Mouse (Mus musculus) cerebellum, postnatal 4 days (tissue): ENCODE measurements around the gene Cdx2.

Source experiments
- DNase-seq, 2 experiments: peaks; one replicate each; pipeline ENCODE4 v3.0.0; 2022; ENCODE audit warnings: low spot score in 2 of 2, mixed read lengths in 1 of 2

Gene Cdx2

DNA sequence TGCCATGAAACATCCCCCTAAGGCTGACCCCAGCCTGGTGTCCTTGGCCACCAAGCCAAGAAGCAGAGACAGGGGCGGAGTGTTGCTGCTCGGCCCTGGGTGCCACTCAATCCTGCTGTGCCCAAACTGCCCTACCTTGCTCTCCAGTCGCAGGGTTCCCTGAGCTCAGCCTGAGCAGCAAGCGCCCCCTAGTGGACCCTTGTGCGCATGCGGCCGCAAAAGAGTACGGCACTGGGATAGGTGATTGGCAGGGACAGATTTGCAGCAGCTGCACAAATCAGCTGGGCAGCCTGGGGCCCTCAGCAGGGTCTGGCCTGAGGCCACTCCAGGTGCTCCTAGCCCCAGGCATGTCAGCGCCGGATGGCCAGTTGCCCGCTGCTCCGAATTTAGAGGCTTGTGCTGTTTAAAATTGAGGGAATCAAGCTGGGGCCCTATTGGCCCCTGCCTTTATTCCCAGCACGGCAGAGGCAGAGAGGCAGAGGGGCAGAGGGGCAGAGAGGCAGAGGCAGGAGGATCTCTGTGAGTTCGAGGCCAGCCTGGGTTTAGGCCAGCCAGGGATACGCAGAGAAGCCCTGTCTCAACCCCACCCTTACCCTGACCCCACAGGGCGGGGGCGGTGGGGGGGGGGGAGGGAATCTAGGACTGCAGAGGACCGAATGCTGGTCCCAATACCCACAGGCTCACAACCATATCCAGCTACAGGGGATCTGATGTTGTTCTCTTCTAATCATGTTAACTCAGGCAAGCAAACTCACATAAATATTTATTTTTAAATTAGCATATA is 13.8 kb downstream of the Cdx2 start:
- peak in 1 of 2 experiments; percentile 68 for DNase-seq

DNA sequence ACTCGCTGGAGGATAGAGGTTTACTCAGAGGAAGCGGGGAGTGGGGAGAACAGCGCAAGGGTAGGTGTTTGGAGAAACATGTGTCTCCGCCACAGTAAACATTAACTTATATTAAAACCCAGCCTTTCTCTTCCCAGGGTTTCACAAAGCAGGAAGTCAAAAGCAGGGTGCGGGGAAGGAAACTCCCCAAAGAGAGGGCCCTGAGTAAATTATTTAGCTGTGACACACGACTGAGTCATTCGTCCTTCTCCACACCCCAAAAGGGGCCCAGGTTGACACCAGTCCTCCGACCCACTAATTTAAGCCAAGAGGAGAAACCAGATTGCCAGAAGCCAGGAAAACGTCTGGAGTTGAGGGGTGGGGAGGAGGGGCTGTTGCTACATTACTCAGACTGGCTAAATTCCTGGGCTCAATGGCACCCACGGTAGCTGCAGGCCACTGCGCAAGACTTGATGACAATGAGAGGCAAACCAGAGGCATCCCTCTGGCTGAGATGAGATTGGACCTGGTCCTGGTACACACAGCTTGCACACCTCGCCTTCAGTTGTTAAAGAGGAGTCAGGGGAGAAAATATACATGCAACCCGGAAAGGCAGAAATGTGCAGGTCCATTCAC is 14.5 kb downstream of the Cdx2 start:
- no peak for DNase-seq

GRCm38 (mm10) chr5:147291764-147292505 is 15.1 kb downstream of the Cdx2 start:
- DNase-seq: no peak

- DNase-seq: no peak
Observed at GRCm38 (mm10) chr5:147284365-147284764, 22.7 kb downstream of the Cdx2 start.

DNA sequence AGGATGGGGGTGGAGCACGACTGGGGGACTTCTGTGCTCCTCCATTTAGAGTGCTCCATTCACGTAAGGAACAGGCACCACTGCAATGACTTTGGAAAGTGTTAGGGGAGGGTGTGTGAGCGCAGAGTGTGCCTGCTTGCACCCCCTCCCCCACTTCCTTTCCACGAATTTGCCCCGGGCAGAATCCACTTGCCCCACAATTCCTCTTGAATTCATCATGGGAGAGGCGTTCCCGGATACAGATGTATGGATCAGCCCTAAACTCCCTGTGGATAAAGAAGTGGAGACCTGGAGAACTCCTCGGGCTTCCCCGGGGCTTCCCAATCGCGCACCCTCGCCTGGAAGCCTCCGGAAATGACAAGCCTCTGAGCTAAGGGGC is 29.5 kb downstream of the Cdx2 start:
- DNase-seq: no peak

DNA sequence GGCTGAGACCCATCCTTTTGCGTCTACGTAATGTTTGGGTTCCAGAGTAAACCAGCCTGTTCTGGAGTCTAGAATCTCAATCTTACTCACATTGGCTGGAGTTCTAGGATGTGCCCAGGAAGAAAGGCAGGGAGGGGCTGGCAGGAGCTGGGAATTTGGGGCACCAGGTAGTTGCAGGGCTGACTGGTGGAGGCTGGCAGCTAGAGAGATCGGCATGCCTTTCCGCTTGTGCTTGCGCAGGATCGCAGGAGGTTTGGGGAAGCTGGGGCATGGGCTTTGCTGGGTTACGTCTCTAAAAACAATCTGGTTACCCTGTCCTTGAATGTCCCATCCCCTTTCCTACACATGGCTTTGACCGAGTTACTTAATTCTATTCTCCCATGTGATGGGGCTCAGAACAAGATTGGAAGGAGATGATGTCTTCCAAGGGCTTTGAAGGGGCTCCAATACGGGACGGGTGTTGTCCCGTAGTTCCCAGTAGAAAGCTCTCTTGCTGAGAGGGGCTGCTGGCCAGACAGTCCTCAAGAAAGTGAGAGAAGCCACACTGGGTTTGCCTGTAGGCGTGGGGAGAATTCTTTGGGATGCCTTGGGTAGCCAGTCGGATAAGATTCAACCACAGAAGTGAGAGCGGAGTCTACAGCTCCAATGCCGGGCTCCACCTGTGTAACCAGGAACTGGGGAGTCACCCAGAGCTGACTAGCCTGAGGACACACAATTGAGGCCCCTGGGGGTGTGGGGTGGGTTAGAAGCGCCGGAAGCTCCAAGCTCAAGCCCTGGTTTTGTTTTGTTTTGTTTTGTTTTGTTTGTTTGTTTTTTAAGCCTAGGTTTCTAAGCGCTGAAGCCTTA is 30.1 kb downstream of the Cdx2 start:
- no peak for DNase-seq

GRCm38 (mm10) chr5:147275761-147276160 is 31.3 kb downstream of the Cdx2 start:
- no peak for DNase-seq

DNA sequence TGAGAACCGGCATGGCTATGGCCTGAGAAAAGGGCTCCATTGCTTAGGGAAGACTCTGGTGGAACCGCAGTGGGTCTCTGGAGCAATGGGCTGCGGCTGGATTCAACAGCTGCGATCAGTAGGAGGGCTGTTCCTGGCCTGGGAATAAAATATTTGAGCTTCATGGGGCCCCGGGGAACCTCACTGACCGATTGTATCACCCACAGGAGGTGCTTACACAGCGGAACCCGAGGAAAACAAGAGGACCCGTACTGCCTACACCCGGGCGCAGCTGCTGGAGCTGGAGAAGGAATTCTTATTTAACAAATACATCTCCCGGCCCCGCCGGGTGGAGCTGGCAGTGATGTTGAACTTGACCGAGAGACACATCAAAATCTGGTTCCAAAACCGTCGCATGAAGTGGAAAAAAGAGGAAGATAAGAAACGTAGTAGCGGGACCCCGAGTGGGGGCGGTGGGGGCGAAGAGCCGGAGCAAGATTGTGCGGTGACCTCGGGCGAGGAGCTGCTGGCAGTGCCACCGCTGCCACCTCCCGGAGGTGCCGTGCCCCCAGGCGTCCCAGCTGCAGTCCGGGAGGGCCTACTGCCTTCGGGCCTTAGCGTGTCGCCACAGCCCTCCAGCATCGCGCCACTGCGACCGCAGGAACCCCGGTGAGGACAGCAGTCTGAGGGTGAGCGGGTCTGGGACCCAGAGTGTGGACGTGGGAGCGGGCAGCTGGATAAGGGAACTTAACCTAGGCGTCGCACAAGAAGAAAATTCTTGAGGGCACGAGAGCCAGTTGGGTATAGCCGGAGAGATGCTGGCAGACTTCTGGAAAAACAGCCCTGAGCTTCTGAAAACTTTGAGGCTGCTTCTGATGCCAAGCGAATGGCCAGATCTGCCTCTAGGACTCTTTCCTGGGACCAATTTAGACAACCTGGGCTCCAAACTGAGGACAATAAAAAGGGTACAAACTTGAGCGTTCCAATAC is 32.6 kb downstream of the Cdx2 start:
- no peak for DNase-seq

- no peak for DNase-seq
Observed at GRCm38 (mm10) chr5:147272808-147273345, 34.2 kb downstream of the Cdx2 start.

DNA sequence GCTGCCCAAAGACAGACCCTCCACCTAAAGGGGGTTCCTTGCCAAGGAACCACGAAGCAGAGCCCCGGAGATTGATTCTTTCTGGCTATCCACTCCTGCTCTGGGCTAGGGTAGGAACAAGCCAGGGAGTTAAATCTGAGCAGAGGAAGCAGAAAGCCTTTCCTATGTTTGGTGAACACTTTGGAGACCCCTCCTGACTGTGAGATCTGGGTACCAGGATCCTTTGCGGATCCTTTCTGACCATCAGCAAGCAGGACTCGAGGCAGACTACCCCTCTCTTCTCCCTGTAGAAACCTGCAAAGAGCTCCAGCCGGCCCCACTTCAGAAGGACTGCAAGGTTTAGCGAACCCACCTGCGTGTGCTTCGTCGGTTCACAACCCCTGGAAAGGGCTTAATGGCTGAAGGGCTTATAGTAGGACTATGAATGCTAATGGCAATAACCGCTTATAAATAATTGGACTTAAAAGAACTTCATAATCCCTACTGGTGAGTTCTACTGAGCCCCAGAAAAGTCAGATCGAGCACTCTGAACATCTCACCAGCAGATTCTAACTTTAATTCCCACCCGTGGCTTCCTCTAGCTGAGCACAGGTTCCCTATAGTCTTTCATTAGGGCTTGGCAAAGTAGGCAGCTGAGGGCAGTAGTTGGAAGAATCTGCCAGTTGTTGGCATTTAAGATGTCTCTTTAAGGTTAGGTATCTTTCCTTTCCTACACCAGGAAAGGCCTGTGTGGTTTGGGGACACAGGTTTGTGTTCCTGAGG is 34.8 kb downstream of the Cdx2 start:
- DNase-seq: no peak

DNA sequence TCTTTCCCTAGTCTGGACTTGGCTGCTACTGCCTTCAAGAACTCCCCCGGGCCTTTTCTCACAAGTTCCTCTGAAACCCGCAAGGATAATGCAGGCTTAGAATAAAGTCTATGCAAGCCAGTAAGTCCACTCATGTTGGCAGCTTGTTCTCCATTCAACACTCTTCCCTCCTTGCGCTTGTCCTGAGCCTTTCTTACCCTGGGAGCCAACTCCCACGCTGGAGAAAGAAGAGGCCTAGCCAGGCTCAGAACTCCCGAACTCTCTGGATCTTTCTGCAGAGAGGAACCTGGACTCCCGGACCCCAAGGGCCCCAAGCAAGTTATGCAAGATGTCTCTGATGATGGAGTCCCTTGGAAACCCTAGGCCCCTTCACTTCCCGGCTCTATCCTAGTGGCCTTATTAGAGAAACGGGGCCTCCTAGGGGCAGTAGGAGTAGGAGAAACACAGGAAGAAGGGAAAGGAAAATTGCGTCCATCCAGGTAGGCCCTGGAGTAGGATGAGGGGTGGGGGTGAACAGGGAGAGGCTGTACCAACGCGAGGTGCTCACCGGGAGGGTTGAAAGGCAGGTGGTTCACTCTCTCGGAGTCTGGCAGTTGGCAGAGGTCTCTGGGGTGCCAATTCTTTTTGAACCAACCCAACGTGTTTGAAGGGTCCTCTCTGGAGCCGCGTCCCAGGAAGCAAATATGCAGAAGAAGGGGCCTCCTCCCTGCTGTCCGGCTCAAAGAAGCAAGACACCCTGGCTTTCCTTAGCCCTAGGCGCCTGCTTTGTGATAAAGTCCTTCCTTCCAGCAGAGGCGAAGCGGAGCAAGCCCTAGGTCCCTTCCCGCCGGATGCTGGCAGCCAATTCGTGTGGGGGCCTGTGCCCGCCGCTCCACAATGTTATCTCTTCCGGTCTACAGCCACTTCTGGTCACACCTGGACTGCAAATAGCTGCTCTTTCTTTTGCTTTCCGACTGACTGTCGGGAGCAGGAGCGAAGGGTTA is 36.1 kb downstream of the Cdx2 start:
- no peak for DNase-seq

DNA sequence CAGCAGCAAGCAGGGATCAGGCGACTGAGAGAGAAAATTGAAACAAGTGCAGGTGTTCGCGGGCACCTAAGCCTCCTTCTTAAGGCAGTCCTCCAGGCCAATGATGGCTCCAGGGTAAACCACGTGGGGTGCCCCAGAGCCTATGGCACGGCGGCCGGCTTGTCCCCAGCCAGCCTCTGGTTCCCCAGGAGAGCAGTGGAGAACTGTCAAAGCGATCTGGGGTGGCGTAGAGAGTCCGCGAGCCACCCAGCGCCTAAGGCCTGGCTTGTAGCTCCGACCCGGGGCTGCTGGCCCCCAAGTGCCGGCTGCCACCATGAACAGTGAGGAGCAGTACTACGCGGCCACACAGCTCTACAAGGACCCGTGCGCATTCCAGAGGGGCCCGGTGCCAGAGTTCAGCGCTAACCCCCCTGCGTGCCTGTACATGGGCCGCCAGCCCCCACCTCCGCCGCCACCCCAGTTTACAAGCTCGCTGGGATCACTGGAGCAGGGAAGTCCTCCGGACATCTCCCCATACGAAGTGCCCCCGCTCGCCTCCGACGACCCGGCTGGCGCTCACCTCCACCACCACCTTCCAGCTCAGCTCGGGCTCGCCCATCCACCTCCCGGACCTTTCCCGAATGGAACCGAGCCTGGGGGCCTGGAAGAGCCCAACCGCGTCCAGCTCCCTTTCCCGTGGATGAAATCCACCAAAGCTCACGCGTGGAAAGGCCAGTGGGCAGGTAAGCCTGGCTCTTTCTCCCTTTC is 37.0 kb downstream of the Cdx2 start, which contains the start of gene Pdx1:
Pdx1 (plus strand) TSS at position 34 of the 747 bp plus-strand sequence.
- no peak for DNase-seq

GRCm38 (mm10) chr5:147269371-147269770 is 37.7 kb downstream of the Cdx2 start:
- no peak for DNase-seq

DNA sequence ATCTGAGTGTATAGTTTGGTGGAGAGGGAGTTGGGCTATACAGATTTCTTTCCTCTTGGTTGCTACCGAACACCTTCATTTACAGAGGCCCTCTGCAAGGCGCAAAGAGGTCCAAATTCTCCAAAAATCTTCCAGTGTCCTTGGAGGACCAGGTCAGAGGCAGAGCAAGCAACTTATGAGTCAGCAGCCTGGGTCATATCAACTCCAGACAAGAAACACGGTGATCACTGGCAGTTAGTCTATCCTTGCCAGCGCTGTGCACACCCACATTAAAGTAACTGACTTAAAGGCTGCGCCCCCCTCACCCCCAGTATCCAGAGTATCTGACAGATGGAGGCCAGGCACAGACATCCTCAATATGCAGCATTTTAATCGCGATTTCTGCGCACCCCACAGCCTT is 38.3 kb downstream of the Cdx2 start:
- DNase-seq: no peak

DNA sequence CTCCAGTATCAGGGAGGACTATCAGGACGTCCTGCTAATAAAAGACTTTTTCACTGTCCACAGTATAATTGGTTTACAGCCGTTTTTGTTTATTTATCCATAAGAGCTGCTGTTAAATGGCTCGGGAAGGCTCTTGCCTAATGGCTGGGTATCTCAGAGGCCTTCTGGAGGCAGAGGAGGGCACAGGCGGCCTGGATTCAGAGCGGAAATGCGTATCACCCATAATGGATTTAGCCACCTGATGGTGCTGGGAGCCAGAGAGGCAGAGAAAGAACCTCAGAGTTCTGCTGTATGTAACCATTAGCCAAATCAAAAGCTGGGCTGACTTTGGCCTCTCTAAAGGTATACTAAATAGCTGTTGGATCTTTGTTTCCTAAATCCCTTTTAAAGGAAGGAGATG is 39.6 kb downstream of the Cdx2 start:
- no peak for DNase-seq

- no peak for DNase-seq
Observed at GRCm38 (mm10) chr5:147263945-147264344, 43.1 kb downstream of the Cdx2 start.

DNA sequence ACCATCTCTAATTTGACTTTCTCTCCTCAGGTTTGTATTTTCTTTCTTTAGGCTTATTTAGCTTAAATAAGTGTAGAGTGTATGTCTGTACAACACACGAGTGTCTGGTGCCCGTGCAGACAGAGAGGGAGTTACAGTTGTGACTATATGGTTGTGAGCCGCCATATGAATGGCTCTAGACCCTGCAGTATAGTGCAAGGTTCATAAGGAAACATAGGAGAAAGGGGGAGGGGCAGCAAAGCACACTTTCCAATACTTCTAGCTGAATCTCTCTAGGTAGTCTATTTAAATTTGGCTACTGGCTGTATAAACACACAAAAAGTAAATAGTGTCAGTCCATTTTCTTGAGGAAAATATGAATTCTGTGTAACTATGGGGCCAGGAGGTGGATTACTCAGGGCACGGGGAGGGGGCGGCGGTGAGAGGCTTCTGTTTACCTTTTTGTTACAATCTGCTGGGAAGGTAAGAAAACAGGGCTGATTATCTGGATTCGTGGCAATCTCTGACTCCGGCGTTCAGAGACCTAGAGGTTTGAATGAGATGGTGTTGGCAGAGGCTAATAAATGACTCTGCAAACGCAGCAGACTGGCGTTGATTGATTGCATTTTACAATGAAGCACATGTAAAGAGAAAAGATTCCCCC is 45.0 kb downstream of the Cdx2 start:
- DNase-seq: no peak
